ENCODE assay signal across 10 mouse cellular contexts in the genomic region with DNA sequence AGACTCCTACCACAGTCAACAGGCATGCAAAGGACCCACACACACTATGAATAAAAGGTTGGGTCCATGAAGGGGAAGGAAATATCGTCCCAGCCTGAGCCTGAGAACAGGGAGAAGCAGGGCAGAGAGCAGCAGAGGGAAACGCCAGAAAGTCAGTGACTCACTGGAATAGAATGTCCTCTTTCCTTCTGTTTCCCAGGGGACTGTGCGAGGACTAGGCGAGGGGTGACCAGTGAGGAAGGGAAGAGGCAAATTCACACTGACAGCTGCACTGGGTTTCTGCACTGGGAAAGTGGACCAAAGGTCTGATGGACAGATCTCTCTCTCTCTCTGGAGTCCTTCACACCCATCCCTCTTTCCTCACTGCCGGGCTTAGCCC. TPM values are rescaled to one million over a fixed set of nuclear protein-coding genes. Genes with fewer than 3 reads are reported as not detected.
A peak's percentile ranks its signal among the peaks of the same experiment; 100 is the strongest.
DNase-seq lines count a peak whose midpoint lies in the region; ATAC-seq and TF ChIP-seq lines count a peak whose summit lies in the region.
"Had no signal": no experiment of that assay in that cellular context is flagged by ENCODE, and none has a peak within 500 bp of the region (broad histone marks: within the 10 kb centered on the region; RNA-seq: fewer than 3 reads in every experiment).

No protein-coding gene starts in this region.

- no peak overlapping the region for H3K4me2 ChIP-seq in liver, postnatal 0 days (ENCODE audit: low read depth, low read length)

- peak; percentile 37; the same call in 1 of the 2 replicates for TF ChIP-seq EP300 in liver, postnatal 0 days (IDR thresholded peaks at IDR 0.05; ENCODE audit: low read depth)

- 0 out of 2 replicates have a peak overlapping the region, but pooled peaks have one; percentile 30 for H3K27ac ChIP-seq in embryonic facial prominence, embryonic 10.5 days (replicated peaks)
- H3K27ac ChIP-seq in liver, postnatal 0 days (ENCODE audit: low read depth) = peak overlapping the region; percentile 70

- 37% methylated on average over 5 of the region's 5 CpGs for WGBS in embryonic facial prominence, embryonic 10.5 days
- 42% methylated on average over 5 of the region's 5 CpGs for WGBS in liver, postnatal 0 days (ENCODE audit: insufficient replicate concordance)

- H3K27me3 ChIP-seq in C2C12 (ENCODE audit: control insufficient read depth, insufficient read depth, insufficient read length) = no peaks in the 10 kb centered on the region
- no peaks in the 10 kb centered on the region for H3K27me3 ChIP-seq in embryonic facial prominence, embryonic 10.5 days (replicated peaks; ENCODE audit: low read depth, poor library complexity, severe bottlenecking)
- H3K27me3 ChIP-seq in liver, postnatal 0 days (ENCODE audit: insufficient read depth, low read length) = no peaks in the 10 kb centered on the region

- peaks cover 43% of the 10 kb centered on the region for H3K4me1 ChIP-seq in embryonic facial prominence, embryonic 10.5 days
- peaks cover 2% of the 10 kb centered on the region for H3K4me1 ChIP-seq in liver, postnatal 0 days (ENCODE audit: insufficient read depth)

- TF ChIP-seq CTCF in C2C12 (IDR thresholded peaks at IDR 0.05; ENCODE audit: control insufficient read depth, insufficient read depth, insufficient read length) = no peak
- no peak for TF ChIP-seq CTCF in liver, postnatal 0 days (IDR thresholded peaks at IDR 0.05; ENCODE audit: low read depth)

- peak overlapping the region; percentile 55 for H3ac ChIP-seq in C2C12 (ENCODE audit: control insufficient read depth, insufficient read length, low read depth)

- DNase-seq in embryonic facial prominence, embryonic 10.5 days (ENCODE audit: low spot score) = no peak
- DNase-seq in heart, postnatal 4 days = peak; percentile 73
- DNase-seq in liver, postnatal 0 days = no peak
- DNase-seq in right cerebral cortex, postnatal 14 days = no peak
- DNase-seq in frontal cortex, postnatal 10 days (ENCODE audit: low spot score in 2 of 2) = no peak
- no peak for DNase-seq in natural killer cell, adult 2 months (ENCODE audit: low spot score in 2 of 2)
- DNase-seq in spleen, postnatal 14 days (ENCODE audit: low spot score in 2 of 2) = no peak

- no peaks in the 10 kb centered on the region for H3K79me3 ChIP-seq in C2C12 (ENCODE audit: low read depth)

- H3K9ac ChIP-seq in liver, postnatal 0 days (replicated peaks) = no peak overlapping the region

- no peak overlapping the region for H3K4me3 ChIP-seq in C2C12 (ENCODE audit: insufficient read depth, poor library complexity, severe bottlenecking)
- H3K4me3 ChIP-seq in embryonic facial prominence, embryonic 10.5 days = no peak overlapping the region
- no peak overlapping the region for H3K4me3 ChIP-seq in liver, postnatal 0 days (ENCODE audit: low read depth, low read length)
- H3K4me3 ChIP-seq: erythroblast, embryonic 14.5 days had no signal

- ATAC-seq in liver, postnatal 0 days = peak; percentile 75

- no peaks in the 10 kb centered on the region for H3K9me3 ChIP-seq in embryonic facial prominence, embryonic 10.5 days
- no peaks in the 10 kb centered on the region for H3K9me3 ChIP-seq in liver, postnatal 0 days (ENCODE audit: low read length)

- no peaks in the 10 kb centered on the region for H3K79me2 ChIP-seq in C2C12 (ENCODE audit: control insufficient read depth, insufficient read depth)

- no peaks in the 10 kb centered on the region for H3K36me3 ChIP-seq in C2C12 (ENCODE audit: control insufficient read depth, insufficient read depth)
- H3K36me3 ChIP-seq in embryonic facial prominence, embryonic 10.5 days (replicated peaks) = no peaks in the 10 kb centered on the region
- H3K36me3 ChIP-seq in liver, postnatal 0 days (replicated peaks; ENCODE audit: insufficient read depth, low read length) = no peaks in the 10 kb centered on the region

TF ChIP-seq in C2C12, 6 proteins besides CTCF, POLR2A, EP300 and RAD21:
- TF ChIP-seq FOSL1 (IDR thresholded peaks at IDR 0.05; ENCODE audit: insufficient read depth, low read length, poor library complexity, severe bottlenecking) = peak; percentile 50
- no peak for TF ChIP-seq USF1 (IDR thresholded peaks at IDR 0.05; ENCODE audit: low read depth)
- peak; percentile 90 for TF ChIP-seq MYOD1 (IDR thresholded peaks at IDR 0.05; ENCODE audit: control insufficient read depth, insufficient read length, low read depth)

RNA-seq across cellular contexts. Expression of gene Spaar, which starts 1.3 kb away (rescaled TPM):
- 0.11 TPM for polyA plus RNA-seq in C2C12 (2012; fragmentation: generic; extraction: Trizol)
- polyA plus RNA-seq in embryonic facial prominence, embryonic 10.5 days (2016; fragmentation: Nextera tagmentation; extraction: Ambion mirVana) = 0.06 TPM in 1 of 2 replicates, not detected in the other
- total RNA-seq in heart, postnatal 4 days (2021) = 1 to 10 TPM; 2.0 to 2.3 TPM
- 0.07 and 0.13 TPM in 2 replicates for polyA plus RNA-seq in liver, postnatal 0 days (2015; fragmentation: Nextera tagmentation; extraction: Ambion mirVana)
- polyA plus RNA-seq: erythroblast, embryonic 14.5 days; neural tube, embryonic 11.5 days had no signal

RNA-seq across cellular contexts. Expression of gene Hrct1, which starts 1.6 kb away (rescaled TPM):
- 5.0 TPM for polyA plus RNA-seq in C2C12 (2012; fragmentation: generic; extraction: Trizol)
- 0.14 TPM in 1 of 2 replicates, not detected in the other for polyA plus RNA-seq in embryonic facial prominence, embryonic 10.5 days (2016; fragmentation: Nextera tagmentation; extraction: Ambion mirVana)
- total RNA-seq in heart, postnatal 4 days (2021) = 1 to 10 TPM; 3.2 to 3.4 TPM
- polyA plus RNA-seq in liver, postnatal 0 days (2015; fragmentation: Nextera tagmentation; extraction: Ambion mirVana) = 0.40 and 0.50 TPM in 2 replicates
- polyA plus RNA-seq: erythroblast, embryonic 14.5 days; neural tube, embryonic 11.5 days had no signal

RNA-seq across cellular contexts. Expression of gene Olfr71, which starts 18.5 kb away (rescaled TPM):
- polyA plus RNA-seq in C2C12 (2012; fragmentation: generic; extraction: Trizol) = not detected
- polyA plus RNA-seq in embryonic facial prominence, embryonic 10.5 days (2016; fragmentation: Nextera tagmentation; extraction: Ambion mirVana) = not detected in 2 replicates
- not detected for total RNA-seq in heart, postnatal 4 days (2021)
- polyA plus RNA-seq in liver, postnatal 0 days (2015; fragmentation: Nextera tagmentation; extraction: Ambion mirVana) = not detected in 2 replicates
- polyA plus RNA-seq: erythroblast, embryonic 14.5 days; neural tube, embryonic 11.5 days had no signal

RNA-seq across cellular contexts. Expression of gene Olfr70, which starts 28.0 kb away (rescaled TPM):
- polyA plus RNA-seq in C2C12 (2012; fragmentation: generic; extraction: Trizol) = not detected
- 0.07 TPM in 1 of 2 replicates, not detected in the other for polyA plus RNA-seq in embryonic facial prominence, embryonic 10.5 days (2016; fragmentation: Nextera tagmentation; extraction: Ambion mirVana)
- not detected for total RNA-seq in heart, postnatal 4 days (2021)
- polyA plus RNA-seq in liver, postnatal 0 days (2015; fragmentation: Nextera tagmentation; extraction: Ambion mirVana) = not detected in 2 replicates
- polyA plus RNA-seq: erythroblast, embryonic 14.5 days; neural tube, embryonic 11.5 days had no signal

RNA-seq across cellular contexts. Expression of gene Olfr159, which starts 42.2 kb away (rescaled TPM):
- not detected for polyA plus RNA-seq in C2C12 (2012; fragmentation: generic; extraction: Trizol)
- polyA plus RNA-seq in embryonic facial prominence, embryonic 10.5 days (2016; fragmentation: Nextera tagmentation; extraction: Ambion mirVana) = not detected in 2 replicates
- not detected for total RNA-seq in heart, postnatal 4 days (2021)
- not detected in 2 replicates for polyA plus RNA-seq in liver, postnatal 0 days (2015; fragmentation: Nextera tagmentation; extraction: Ambion mirVana)
- polyA plus RNA-seq: erythroblast, embryonic 14.5 days; neural tube, embryonic 11.5 days had no signal
